Mouse (Mus musculus): ENCODE measurements around the gene Bcl9l.

Bcl9l gene

DNA sequence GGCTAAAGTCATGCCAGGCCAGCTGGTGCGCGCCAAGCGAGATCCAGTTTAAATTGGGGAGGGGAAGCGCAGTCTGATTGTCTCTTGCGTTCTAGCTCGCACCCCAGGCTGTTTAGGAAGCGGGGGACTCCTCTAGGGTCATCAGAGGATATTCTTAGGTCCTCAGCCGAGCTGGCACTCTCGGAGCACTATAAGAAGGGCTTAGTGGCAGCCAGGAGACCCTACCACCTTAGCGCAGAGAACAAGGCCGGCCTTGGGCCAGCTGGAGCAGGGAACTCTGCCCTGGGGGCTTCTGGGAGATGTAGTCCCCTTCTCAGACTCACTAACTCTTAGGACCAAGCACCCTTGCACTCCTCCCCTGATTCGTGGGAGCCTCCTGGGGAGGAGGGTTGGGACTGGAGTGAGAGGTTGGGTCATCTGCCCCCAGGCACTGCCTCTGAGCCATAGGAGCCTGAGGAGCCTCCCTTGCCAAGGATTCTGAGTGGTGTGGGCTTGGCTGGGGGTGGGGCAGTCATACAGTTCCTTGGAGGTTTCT, 952 bp downstream of the Bcl9l start:
- DNase-seq: peak; percentile 58 to 63

GRCm38 (mm10) chr9:44484311-44485104, 1.9 kb downstream of the Bcl9l start:
- peak in 1 of 2 experiments; percentile 6 for DNase-seq

DNA sequence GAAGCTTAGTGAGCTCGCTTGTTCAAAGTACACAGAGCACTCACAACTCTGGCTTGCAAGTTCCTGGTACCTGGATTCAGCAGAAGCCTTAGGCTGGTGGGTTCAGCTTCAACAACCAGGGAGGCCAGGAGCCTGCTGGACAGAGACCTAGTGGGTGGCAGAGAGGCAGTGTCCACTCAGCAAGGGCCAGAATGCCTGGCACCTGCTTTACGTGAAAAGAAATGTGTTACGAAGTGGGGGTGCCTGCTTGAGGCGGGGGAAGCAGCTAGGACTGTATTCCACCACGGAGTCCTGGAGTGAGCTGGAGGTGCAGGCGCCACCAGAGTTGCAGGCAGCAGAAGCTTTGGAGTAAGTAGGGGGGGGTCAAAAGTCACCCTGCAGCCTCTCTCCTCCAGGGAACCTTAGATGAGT, 2.5 kb downstream of the Bcl9l start:
- no peak for DNase-seq

GRCm38 (mm10) chr9:44485516-44486161, 3.0 kb downstream of the Bcl9l start:
- DNase-seq: peak in 1 of 2 experiments; percentile 13

- DNase-seq: peak in 1 of 2 experiments; percentile 6
These were observed 3.7 kb downstream of the Bcl9l start for GRCm38 (mm10) chr9:44486335-44486734.

- no peak for DNase-seq
These were observed 4.3 kb downstream of the Bcl9l start for GRCm38 (mm10) chr9:44486741-44487421.

- DNase-seq: peak; percentile 2 to 7
These were observed 4.8 kb downstream of the Bcl9l start for GRCm38 (mm10) chr9:44487441-44487840.

DNA sequence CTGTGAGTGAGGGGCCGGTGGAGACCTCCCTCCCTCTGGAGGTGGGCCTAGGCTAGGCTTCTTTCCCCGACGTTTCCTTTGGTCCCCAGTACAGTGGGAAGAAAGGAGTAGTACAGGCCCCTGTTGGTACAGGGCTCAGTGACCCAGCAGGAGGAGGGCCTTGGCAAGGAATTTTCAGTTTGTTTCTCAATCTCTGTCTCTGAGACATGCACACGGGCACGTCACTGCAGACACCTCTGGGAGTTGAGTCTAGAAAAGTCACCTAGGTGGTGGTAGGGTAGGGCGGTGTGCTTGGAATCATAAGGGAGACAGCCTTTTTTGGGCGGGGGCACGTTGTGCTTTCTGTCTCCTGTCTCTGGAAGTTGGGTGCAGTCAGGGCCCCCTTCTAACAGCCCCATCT, 5.8 kb downstream of the Bcl9l start:
- no peak for DNase-seq

- peak; percentile 2 to 14 for DNase-seq
These were observed 6.3 kb downstream of the Bcl9l start for GRCm38 (mm10) chr9:44488855-44489381.

GRCm38 (mm10) chr9:44489651-44490085, 7.0 kb downstream of the Bcl9l start:
- DNase-seq: peak in 1 of 2 experiments; percentile 9

DNA sequence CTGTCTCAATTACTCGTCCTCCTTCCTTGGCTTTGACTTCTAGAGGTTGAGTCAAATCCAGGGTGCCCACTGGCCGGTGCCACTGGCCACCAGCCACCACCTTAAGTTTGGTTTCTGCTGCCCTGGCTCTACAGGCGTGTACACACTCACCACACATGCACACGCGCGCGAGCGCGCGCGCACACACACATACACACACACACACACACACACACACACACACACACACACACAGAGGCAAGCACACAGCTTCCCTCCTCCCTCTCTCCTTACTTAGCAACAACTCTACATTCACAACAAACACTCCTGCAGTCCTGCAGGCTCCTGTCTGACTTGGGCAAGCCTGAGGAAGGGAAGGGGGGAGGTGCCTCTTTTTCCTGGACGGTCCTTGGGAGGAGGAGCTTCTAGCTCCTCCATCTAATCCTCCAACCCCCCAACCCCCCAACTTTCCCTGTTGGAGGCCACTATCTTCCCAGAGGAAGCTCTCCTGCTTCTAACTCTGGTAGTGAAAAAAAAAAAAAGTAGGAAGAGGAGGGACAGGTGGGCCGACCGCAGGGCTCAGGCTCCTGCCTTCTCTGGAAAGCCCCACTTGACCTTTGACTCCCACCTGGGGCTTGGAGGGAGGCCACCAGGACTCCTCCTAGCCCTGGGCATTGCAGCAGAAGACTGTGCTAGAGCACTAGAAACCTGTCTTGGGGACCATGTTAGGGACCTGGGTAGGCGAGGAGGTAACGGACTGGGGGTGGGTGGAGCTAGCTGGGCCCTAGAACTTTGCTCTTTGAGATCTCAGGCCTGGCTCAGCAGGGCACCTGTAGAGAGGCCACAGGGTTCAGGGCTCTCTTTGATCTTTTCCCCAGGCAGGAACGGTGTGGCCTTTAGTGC, 7.7 kb downstream of the Bcl9l start:
- peak in 1 of 2 experiments; percentile 10 for DNase-seq

DNA sequence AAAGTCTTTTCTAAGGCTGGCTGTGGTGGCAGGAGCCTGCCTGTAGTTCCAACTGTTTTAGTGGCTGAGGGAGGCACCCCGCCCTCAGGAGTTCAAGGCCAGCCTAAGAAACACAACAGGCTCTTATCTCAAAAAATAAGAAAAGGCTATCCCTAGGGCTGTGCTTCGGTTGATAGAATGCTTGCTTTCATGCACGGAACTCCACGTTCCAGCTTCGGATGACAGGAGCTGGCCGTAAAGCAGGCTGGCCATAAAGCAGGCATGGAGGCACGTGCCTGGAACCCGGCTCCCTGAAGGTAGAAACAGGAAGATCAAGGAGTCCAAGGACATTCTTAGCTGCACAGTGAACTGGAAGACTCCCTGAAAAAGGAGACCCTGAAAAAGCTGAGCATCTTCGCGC, 8.7 kb downstream of the Bcl9l start:
- no peak for DNase-seq

DNA sequence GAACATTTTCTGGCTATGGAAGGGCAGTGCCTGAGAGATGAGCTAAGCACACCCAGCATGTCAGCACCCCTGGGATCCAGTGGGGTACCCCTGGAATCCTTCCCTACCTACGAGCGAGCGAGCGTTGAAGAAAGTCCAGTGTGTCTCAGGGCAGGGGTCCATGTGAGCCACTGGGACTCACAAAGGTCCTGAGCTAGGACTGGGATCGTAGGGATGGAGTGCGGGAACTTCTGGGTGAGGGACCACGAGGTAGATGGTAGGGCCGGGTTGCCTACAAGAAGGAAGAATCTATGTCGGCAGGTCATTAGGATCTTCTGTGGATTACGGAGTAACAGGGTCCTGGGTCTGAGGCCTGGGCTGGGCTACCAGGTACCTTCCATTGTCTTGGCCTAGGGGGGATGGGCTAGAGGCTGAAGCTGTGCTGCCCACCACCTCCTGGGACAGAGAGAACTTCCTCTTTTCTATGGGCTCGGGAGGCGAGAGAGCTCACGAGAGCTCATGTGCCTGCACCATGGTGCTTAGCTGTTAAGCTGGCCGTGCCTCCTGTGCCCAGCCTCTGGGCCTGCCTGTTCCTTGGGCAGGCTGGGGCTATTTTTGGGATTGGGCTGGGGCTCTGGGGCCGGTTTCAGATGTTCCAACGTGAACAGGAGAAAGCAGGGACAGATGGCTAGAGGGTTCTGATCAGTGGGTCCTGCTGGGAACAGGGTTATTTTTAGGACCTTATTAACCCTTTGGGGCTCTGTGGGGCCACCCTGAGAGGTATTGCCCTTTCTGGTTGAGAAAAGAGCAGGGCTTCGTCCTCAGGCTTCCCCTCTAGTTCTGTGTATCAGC, 10.2 kb downstream of the Bcl9l start:
- DNase-seq: peak; percentile 4 to 9

DNA sequence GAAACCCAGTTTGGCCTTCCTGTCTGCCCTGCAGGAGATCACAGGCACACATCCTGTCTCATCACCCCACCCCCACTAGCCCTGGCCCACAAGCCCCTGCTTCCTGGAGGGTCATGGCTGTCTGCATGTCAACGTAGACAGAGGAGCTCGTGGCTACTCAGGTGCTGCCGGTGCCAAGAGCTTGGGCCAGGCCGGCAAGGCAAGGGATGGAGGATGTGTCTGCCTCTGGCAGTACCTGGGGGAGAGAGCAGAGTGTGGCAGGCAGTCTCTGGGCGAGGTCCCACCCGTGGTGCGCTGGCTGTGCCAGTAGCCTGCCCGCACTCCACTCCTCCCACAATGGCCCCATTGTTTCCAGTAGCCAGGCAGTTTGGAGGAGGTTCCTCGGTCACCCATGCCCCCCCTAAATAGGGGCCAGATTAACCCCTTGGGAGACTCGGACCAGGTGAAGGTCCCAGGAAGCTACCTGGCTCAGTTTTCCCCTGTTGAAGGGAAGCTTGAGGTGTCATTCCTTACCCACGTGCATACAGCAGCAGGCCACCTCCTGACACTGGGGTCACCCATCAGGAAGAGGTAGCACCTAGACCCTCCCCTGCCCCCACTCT, 11.7 kb downstream of the Bcl9l start:
- peak; percentile 75 to 83 for DNase-seq

GRCm38 (mm10) chr9:44494863-44495809, 12.5 kb downstream of the Bcl9l start:
- DNase-seq: peak in 1 of 2 experiments; percentile 65

- DNase-seq: no peak
These were observed 13.3 kb downstream of the Bcl9l start for GRCm38 (mm10) chr9:44495810-44496344.

GRCm38 (mm10) chr9:44496803-44497461, 14.3 kb downstream of the Bcl9l start:
- DNase-seq: peak in 1 of 2 experiments; percentile 20

GRCm38 (mm10) chr9:44497624-44498377, 15.2 kb downstream of the Bcl9l start:
- DNase-seq: peak; percentile 46 to 69

Measured in thymus, postnatal 36 days (tissue).